Mouse (Mus musculus): ENCODE data around the gene Gucy1b1. TPM values are rescaled to one million over a fixed set of nuclear protein-coding genes. Genes with fewer than 3 reads are reported as not detected.

The Gucy1b1 gene
- polyA plus RNA-seq, 1 experiment from 2014 or later: 48.7 TPM

GRCm38 (mm10) chr3:82046087-82046486, 28.4 kb downstream of the Gucy1b1 start:
- Histone ChIP-seq H3K9ac (ENCODE audit: low read length) (no peak overlapping the region), H3K9me3 (replicated peaks; ENCODE audit: control insufficient read depth, low read length) (no peaks in the 10 kb centered on the region), H3K4me3 (ENCODE audit: low read length) (no peak overlapping the region), H3K4me1 (ENCODE audit: control insufficient read depth, insufficient read depth, low read length) (no peaks in the 10 kb centered on the region), H3K27ac (ENCODE audit: low read length) (no peak overlapping the region), H3K27me3 (ENCODE audit: control insufficient read depth, insufficient read depth, low read length) (no peaks in the 10 kb centered on the region), H3K4me2 (ENCODE audit: low read depth, low read length) (no peak overlapping the region), H3K36me3 (ENCODE audit: control insufficient read depth, insufficient read depth) (peaks cover 5% of the 10 kb centered on the region; the same call in 1 of the 2 replicates)
- ATAC-seq (replicated peaks; ENCODE audit: extremely low read depth, insufficient read depth, low FRiP score): no peak
- 84% methylated on average over 8 of the region's 8 CpGs for WGBS

- Histone ChIP-seq H3K9me3 (replicated peaks; ENCODE audit: control insufficient read depth, low read length) (no peaks in the 10 kb centered on the region), H3K4me2 (ENCODE audit: low read depth, low read length) (no peak overlapping the region), H3K27me3 (ENCODE audit: control insufficient read depth, insufficient read depth, low read length) (no peaks in the 10 kb centered on the region), H3K4me1 (ENCODE audit: control insufficient read depth, insufficient read depth, low read length) (no peaks in the 10 kb centered on the region), H3K27ac (ENCODE audit: low read length) (no peak overlapping the region), H3K36me3 (ENCODE audit: control insufficient read depth, insufficient read depth) (peaks cover 5% of the 10 kb centered on the region), H3K9ac (ENCODE audit: low read length) (no peak overlapping the region), H3K4me3 (ENCODE audit: low read length) (no peak overlapping the region)
- no peak for ATAC-seq (replicated peaks; ENCODE audit: extremely low read depth, insufficient read depth, low FRiP score)
- WGBS: 80% methylated on average over 5 of the region's 5 CpGs
Observed at GRCm38 (mm10) chr3:82044902-82045301, 29.6 kb downstream of the Gucy1b1 start.

GRCm38 (mm10) chr3:82043676-82044075, 30.8 kb downstream of the Gucy1b1 start:
- H3K9ac ChIP-seq (ENCODE audit: low read length): no peak overlapping the region
- no peaks in the 10 kb centered on the region for H3K4me1 ChIP-seq (ENCODE audit: control insufficient read depth, insufficient read depth, low read length)
- H3K9me3 ChIP-seq (replicated peaks; ENCODE audit: control insufficient read depth, low read length): no peaks in the 10 kb centered on the region
- no peak overlapping the region for H3K4me2 ChIP-seq (ENCODE audit: low read depth, low read length)
- 82% methylated on average over 6 of the region's 6 CpGs for WGBS
- H3K27me3 ChIP-seq (ENCODE audit: control insufficient read depth, insufficient read depth, low read length): no peaks in the 10 kb centered on the region
- no peak overlapping the region for H3K27ac ChIP-seq (ENCODE audit: low read length)
- ATAC-seq (replicated peaks; ENCODE audit: extremely low read depth, insufficient read depth, low FRiP score): no peak
- peaks cover 5% of the 10 kb centered on the region for H3K36me3 ChIP-seq (ENCODE audit: control insufficient read depth, insufficient read depth)
- H3K4me3 ChIP-seq (ENCODE audit: low read length): no peak overlapping the region

DNA sequence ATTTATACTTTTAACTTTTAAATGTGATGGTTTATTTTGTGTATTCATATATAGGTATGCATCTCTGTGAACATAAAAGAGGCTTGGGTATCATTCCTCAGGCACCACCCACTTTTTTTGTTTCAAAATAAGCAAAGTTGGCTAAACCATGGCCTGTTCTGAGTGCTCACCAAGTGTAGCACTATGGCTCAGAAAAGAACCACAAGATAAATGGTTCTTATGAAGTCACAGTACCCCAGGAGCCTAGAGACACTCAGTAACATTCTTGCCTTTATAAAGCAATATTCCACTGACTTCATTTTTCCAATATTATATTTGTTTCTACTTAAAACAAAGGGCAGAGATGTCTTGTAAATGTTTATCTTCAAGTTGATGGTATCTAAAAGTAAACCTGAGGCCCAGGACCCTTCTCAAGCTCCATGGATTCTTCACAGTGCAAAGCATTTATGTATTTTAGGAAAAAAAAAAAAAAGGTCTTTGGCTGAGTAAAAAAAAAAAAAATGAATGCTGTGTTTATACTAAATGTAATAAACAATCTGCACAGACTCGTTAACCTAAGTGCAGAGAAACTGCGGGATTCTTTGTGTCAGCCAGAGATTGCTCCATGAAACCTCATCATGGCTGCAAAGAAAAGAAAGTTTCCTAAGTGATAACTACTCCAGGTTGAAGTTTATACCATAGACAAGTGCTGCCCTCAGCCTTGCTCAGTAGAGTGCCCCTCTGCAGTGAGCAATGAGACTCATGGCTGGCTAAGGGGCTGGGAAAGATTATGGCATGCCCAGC, 38.0 kb downstream of the Gucy1b1 start:
- Histone ChIP-seq H3K9ac (ENCODE audit: low read length) (no peak overlapping the region), H3K4me2 (ENCODE audit: low read depth, low read length) (no peak overlapping the region), H3K27me3 (ENCODE audit: control insufficient read depth, insufficient read depth, low read length) (no peaks in the 10 kb centered on the region), H3K36me3 (ENCODE audit: control insufficient read depth, insufficient read depth) (peaks cover 12% of the 10 kb centered on the region), H3K9me3 (replicated peaks; ENCODE audit: control insufficient read depth, low read length) (no peaks in the 10 kb centered on the region), H3K4me1 (ENCODE audit: control insufficient read depth, insufficient read depth, low read length) (no peaks in the 10 kb centered on the region), H3K27ac (ENCODE audit: low read length) (no peak overlapping the region), H3K4me3 (ENCODE audit: low read length) (no peak overlapping the region)
- 77% methylated on average over 2 of the region's 2 CpGs for WGBS
- ATAC-seq (replicated peaks; ENCODE audit: extremely low read depth, insufficient read depth, low FRiP score): no peak

DNA sequence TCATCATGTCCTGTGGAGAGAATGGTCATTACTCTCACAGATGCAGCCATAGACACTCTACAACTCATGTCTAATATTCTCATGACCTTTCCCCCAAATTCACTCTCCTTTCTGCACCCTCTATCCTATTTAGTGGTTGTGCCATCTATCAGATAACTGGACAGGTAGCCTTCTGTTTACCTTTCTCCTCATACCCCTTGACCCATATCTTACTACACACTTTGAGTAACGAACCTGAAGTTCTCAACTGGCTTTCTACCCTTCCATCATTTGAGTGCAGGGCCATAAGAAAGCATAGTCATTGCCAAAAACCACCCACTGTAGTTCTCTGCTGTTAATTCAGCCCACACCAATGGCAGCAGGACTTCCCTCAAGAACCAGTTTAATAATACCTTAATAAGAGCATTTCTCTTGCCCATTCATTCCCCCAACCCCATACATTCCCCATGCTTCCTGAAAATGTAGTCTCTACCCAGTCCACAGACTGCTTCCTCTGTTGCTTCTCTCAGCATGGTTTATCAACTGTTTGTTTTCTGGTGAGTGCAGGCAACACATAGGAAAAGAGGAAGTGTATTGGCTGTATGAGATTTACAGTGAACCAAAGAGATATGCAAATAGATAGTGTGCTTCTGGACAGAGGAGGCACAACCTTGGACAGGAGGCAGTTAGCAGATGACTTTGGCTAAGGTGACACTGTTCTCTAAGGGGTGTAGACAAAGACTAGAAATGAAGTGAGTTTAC, 44.3 kb downstream of the Gucy1b1 start:
- no peak overlapping the region for H3K4me2 ChIP-seq (ENCODE audit: low read depth, low read length)
- ATAC-seq (replicated peaks; ENCODE audit: extremely low read depth, insufficient read depth, low FRiP score): no peak
- no peak overlapping the region for H3K9ac ChIP-seq (ENCODE audit: low read length)
- H3K4me3 ChIP-seq (ENCODE audit: low read length): no peak overlapping the region
- peaks cover 7% of the 10 kb centered on the region; the same call in 1 of the 2 replicates for H3K36me3 ChIP-seq (ENCODE audit: control insufficient read depth, insufficient read depth)
- H3K27ac ChIP-seq (ENCODE audit: low read length): no peak overlapping the region
- no peaks in the 10 kb centered on the region for H3K9me3 ChIP-seq (replicated peaks; ENCODE audit: control insufficient read depth, low read length)
- 71% methylated on average over 1 of the region's 1 CpGs for WGBS
- no peaks in the 10 kb centered on the region for H3K4me1 ChIP-seq (ENCODE audit: control insufficient read depth, insufficient read depth, low read length)
- H3K27me3 ChIP-seq (ENCODE audit: control insufficient read depth, insufficient read depth, low read length): no peaks in the 10 kb centered on the region

GRCm38 (mm10) chr3:82029229-82029628, 45.3 kb downstream of the Gucy1b1 start:
- H3K4me1 ChIP-seq (ENCODE audit: control insufficient read depth, insufficient read depth, low read length): no peaks in the 10 kb centered on the region
- peaks cover under 1% of the 10 kb centered on the region; the same call in 1 of the 2 replicates for H3K36me3 ChIP-seq (ENCODE audit: control insufficient read depth, insufficient read depth)
- WGBS: 0% methylated on average over 3 of the region's 3 CpGs
- no peak overlapping the region for H3K27ac ChIP-seq (ENCODE audit: low read length)
- no peak overlapping the region for H3K4me2 ChIP-seq (ENCODE audit: low read depth, low read length)
- H3K27me3 ChIP-seq (ENCODE audit: control insufficient read depth, insufficient read depth, low read length): no peaks in the 10 kb centered on the region
- no peak for ATAC-seq (replicated peaks; ENCODE audit: extremely low read depth, insufficient read depth, low FRiP score)
- no peak overlapping the region for H3K9ac ChIP-seq (ENCODE audit: low read length)
- H3K9me3 ChIP-seq (replicated peaks; ENCODE audit: control insufficient read depth, low read length): no peaks in the 10 kb centered on the region
- no peak overlapping the region for H3K4me3 ChIP-seq (ENCODE audit: low read length)

GRCm38 (mm10) chr3:82027286-82027685, 47.2 kb downstream of the Gucy1b1 start:
- ATAC-seq (replicated peaks; ENCODE audit: extremely low read depth, insufficient read depth, low FRiP score): no peak
- Histone ChIP-seq H3K4me3 (ENCODE audit: low read length) (no peak overlapping the region), H3K9me3 (replicated peaks; ENCODE audit: control insufficient read depth, low read length) (no peaks in the 10 kb centered on the region), H3K9ac (ENCODE audit: low read length) (no peak overlapping the region), H3K4me2 (ENCODE audit: low read depth, low read length) (no peak overlapping the region), H3K27me3 (ENCODE audit: control insufficient read depth, insufficient read depth, low read length) (no peaks in the 10 kb centered on the region), H3K27ac (ENCODE audit: low read length) (no peak overlapping the region), H3K36me3 (ENCODE audit: control insufficient read depth, insufficient read depth) (no peaks in the 10 kb centered on the region), H3K4me1 (ENCODE audit: control insufficient read depth, insufficient read depth, low read length) (no peaks in the 10 kb centered on the region)
- 71% methylated on average over 1 of the region's 1 CpGs for WGBS

GRCm38 (mm10) chr3:82023065-82023464, 51.4 kb downstream of the Gucy1b1 start:
- Histone ChIP-seq H3K4me3 (ENCODE audit: low read length) (no peak overlapping the region), H3K9me3 (replicated peaks; ENCODE audit: control insufficient read depth, low read length) (no peaks in the 10 kb centered on the region), H3K4me2 (ENCODE audit: low read depth, low read length) (no peak overlapping the region), H3K9ac (ENCODE audit: low read length) (no peak overlapping the region), H3K4me1 (ENCODE audit: control insufficient read depth, insufficient read depth, low read length) (no peaks in the 10 kb centered on the region), H3K27me3 (ENCODE audit: control insufficient read depth, insufficient read depth, low read length) (no peaks in the 10 kb centered on the region), H3K36me3 (ENCODE audit: control insufficient read depth, insufficient read depth) (no peaks in the 10 kb centered on the region), H3K27ac (ENCODE audit: low read length) (no peak overlapping the region)
- no peak for ATAC-seq (replicated peaks; ENCODE audit: extremely low read depth, insufficient read depth, low FRiP score)
- 44% methylated on average over 3 of the region's 3 CpGs for WGBS

- H3K27ac ChIP-seq (ENCODE audit: low read length): no peak overlapping the region
- 81% methylated on average over 8 of the region's 8 CpGs for WGBS
- H3K27me3 ChIP-seq (ENCODE audit: control insufficient read depth, insufficient read depth, low read length): no peaks in the 10 kb centered on the region
- no peak overlapping the region for H3K4me3 ChIP-seq (ENCODE audit: low read length)
- no peak overlapping the region for H3K9ac ChIP-seq (ENCODE audit: low read length)
- H3K9me3 ChIP-seq (replicated peaks; ENCODE audit: control insufficient read depth, low read length): no peaks in the 10 kb centered on the region
- no peaks in the 10 kb centered on the region for H3K36me3 ChIP-seq (ENCODE audit: control insufficient read depth, insufficient read depth)
- no peak for ATAC-seq (replicated peaks; ENCODE audit: extremely low read depth, insufficient read depth, low FRiP score)
- H3K4me2 ChIP-seq (ENCODE audit: low read depth, low read length): no peak overlapping the region
- H3K4me1 ChIP-seq (ENCODE audit: control insufficient read depth, insufficient read depth, low read length): no peaks in the 10 kb centered on the region
Observed at GRCm38 (mm10) chr3:82022421-82022920, 52.0 kb downstream of the Gucy1b1 start.
